Mouse (Mus musculus): Measurements from ENCODE around the gene Snd1. TPM values are rescaled to one million over a fixed set of nuclear protein-coding genes. Genes with fewer than 3 reads are reported as not detected.
A peak's percentile ranks its signal among the peaks of the same experiment; 100 is the strongest.
"Not testable (repeated sequence)": the region's sequence is repeated elsewhere in the genome, so short reads cannot be mapped to it uniquely, and the experiment has no call there.

Gene Snd1
- polyA plus RNA-seq, 3 experiments from 2014 or later, result 44.7 to 54.7 (median 51.4) TPM

- ATAC-seq, result peak; percentile 59
These were observed 11.5 kb downstream of the Snd1 start for GRCm38 (mm10) chr6:28486471-28486870.

- ATAC-seq, result peak; percentile 49
These were observed 12.0 kb downstream of the Snd1 start for GRCm38 (mm10) chr6:28486905-28487304.

- no peak for ATAC-seq
These were observed 13.4 kb downstream of the Snd1 start for GRCm38 (mm10) chr6:28488204-28488851.

GRCm38 (mm10) chr6:28490612-28491011 is 15.7 kb downstream of the Snd1 start:
- no peak for ATAC-seq

- ATAC-seq, result no peak
These were observed 16.3 kb downstream of the Snd1 start for GRCm38 (mm10) chr6:28491198-28491597.

GRCm38 (mm10) chr6:28497837-28498236 is 22.9 kb downstream of the Snd1 start:
- ATAC-seq, result no peak

GRCm38 (mm10) chr6:28502576-28502975 is 27.6 kb downstream of the Snd1 start:
- no peak for ATAC-seq

- no peak for ATAC-seq
These were observed 28.2 kb downstream of the Snd1 start for GRCm38 (mm10) chr6:28503148-28503547.

- ATAC-seq, result no peak
These were observed 29.7 kb downstream of the Snd1 start for GRCm38 (mm10) chr6:28504611-28505010.

- no peak for ATAC-seq
These were observed 32.8 kb downstream of the Snd1 start for GRCm38 (mm10) chr6:28507759-28508158.

- no peak for ATAC-seq
These were observed 39.3 kb downstream of the Snd1 start for GRCm38 (mm10) chr6:28514195-28514594.

GRCm38 (mm10) chr6:28514830-28515350 is 40.0 kb downstream of the Snd1 start:
- ATAC-seq, result no peak

- ATAC-seq, result no peak
These were observed 41.7 kb downstream of the Snd1 start for GRCm38 (mm10) chr6:28516618-28517017.

- ATAC-seq, result no peak
These were observed 42.1 kb downstream of the Snd1 start for GRCm38 (mm10) chr6:28517050-28517449.

GRCm38 (mm10) chr6:28519426-28519825 is 44.5 kb downstream of the Snd1 start:
- no peak for ATAC-seq

GRCm38 (mm10) chr6:28520787-28521186 is 45.8 kb downstream of the Snd1 start:
- not testable (repeated sequence) for ATAC-seq

- no peak for ATAC-seq
These were observed 46.5 kb downstream of the Snd1 start for GRCm38 (mm10) chr6:28521416-28521815.

GRCm38 (mm10) chr6:28525589-28525988 is 50.6 kb downstream of the Snd1 start:
- ATAC-seq, result no peak

GRCm38 (mm10) chr6:28527459-28527858 is 52.5 kb downstream of the Snd1 start:
- no peak for ATAC-seq

- ATAC-seq, result no peak
These were observed 53.3 kb downstream of the Snd1 start for GRCm38 (mm10) chr6:28528208-28528607.

- ATAC-seq, result no peak
These were observed 61.5 kb downstream of the Snd1 start for GRCm38 (mm10) chr6:28536464-28536863.

- no peak for ATAC-seq
These were observed 63.0 kb downstream of the Snd1 start for GRCm38 (mm10) chr6:28537851-28538527.

- ATAC-seq, result no peak
These were observed 67.4 kb downstream of the Snd1 start for GRCm38 (mm10) chr6:28542298-28542701.

- ATAC-seq, result no peak
These were observed 72.0 kb downstream of the Snd1 start for GRCm38 (mm10) chr6:28546943-28547342.

Data from inflammation-experienced regulatory T-cells, adult 6 months (primary cell).